Mouse (Mus musculus) hematopoietic stem cell, adult 5-6 weeks (primary cell): ENCODE results near the gene Creg2. TPM values are rescaled to one million over a fixed set of nuclear protein-coding genes. Genes with fewer than 3 reads are reported as not detected.
"Not testable (repeated sequence)": the region's sequence is repeated elsewhere in the genome, so short reads cannot be mapped to it uniquely, and the experiment has no call there.

Experiments used
- ATAC-seq, 2 experiments: fragments of 125-278 bp in 1 of 2; replicated peaks in 1 of 2; 2 replicates each; pipeline ENCODE4 v1.8.0; 2016 to 2017; ENCODE audit warnings: inconsistent platforms in 2 of 2, mild to moderate bottlenecking in 2 of 2, moderate number of reproducible peaks in 2 of 2, low read depth in 1 of 2, moderate TSS enrichment in 1 of 2; ENCODE audit not compliant: low FRiP score in 2 of 2, poor library complexity in 2 of 2, severe bottlenecking in 2 of 2, insufficient read depth in 1 of 2, low TSS enrichment in 1 of 2
- total RNA-seq: library from RNA; stranded (forward); fragments of 172-1452, 232-1000 nt; gene quantifications from 2 replicates; pipeline ENCODE4 v1.2.3, GENCODE M21; 2017

Creg2 gene
- total RNA-seq, 1 experiment from 2014 or later, result not detected

DNA sequence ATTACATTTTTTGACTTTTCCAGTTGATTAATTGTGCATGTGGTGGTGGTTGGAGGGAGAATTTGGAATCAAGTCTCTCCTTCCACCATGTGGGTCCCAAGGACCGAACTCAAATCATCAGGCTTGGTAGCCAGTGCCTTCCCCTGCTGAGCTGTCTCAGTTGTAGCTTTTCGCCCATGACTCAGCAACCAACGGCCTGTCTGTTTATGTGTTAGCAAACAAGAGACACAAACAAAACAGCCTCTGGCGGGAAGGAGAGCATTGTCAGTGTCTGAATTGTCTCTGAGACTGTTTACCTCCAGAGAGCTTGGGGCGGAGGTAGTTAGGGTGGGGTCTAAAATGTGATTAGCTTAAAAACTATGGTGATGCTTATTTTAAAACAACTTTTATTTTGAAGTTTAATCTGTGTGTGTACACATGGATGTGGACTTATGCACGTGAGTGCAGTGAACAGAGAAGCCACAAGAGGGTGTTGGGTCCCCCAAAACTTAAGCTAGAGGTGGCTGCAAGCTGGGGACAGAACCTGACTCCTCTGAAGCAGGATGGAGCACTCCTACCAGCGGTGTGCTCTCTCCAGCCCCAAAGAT, 12.9 kb upstream of the Creg2 start:
- no peak for ATAC-seq

DNA sequence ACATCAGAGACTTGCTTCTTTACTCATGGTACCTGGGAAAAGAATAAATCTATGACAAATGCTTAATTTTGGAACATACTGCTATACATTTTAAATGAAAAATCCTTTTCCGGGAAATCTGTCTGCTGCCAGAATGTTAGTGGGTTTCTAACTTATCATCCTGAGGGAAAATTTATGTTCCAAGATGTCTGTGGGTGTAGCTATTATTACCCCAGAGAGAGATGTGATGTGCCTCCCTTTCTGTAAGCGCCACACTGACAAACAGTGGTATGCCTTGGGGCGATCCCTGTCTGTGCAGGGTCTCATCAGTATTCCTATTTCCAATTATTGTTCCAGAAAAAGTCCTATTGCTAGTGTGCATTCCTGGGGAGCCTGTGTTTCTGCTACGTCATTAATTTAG, 11.8 kb upstream of the Creg2 start:
- ATAC-seq, result no peak

DNA sequence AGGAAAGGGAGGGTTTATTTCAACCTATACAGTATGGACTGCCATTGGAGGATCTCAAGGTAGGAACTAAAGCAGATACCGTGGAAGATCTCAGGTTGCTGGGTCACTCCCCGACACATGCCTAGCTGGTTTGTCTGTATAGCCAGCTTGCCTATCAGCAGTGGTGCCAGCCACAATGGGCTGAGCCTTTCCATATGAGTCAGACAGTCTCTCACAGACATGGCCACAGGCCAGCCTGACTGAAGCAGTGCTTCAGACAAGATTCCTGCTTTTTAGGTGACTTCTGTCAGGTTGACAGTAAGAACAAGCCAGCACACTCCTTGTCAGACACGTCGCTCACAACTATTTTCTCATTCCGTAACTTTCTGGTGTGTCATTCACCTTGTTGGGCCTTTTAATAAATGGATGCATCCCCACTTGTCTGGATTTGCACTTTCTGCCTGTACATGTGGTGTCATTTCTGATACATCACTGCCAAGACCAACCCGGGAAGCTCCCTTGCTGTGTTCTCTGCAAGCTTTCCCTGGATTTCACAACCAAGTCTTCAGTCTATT, 5.8 kb upstream of the Creg2 start:
- ATAC-seq, result no peak

GRCm38 (mm10) chr1:39654901-39655300, 3.6 kb upstream of the Creg2 start:
- not testable (repeated sequence) for ATAC-seq

- no peak for ATAC-seq
Measured at GRCm38 (mm10) chr1:39653028-39653427, 1.8 kb upstream of the Creg2 start.

DNA sequence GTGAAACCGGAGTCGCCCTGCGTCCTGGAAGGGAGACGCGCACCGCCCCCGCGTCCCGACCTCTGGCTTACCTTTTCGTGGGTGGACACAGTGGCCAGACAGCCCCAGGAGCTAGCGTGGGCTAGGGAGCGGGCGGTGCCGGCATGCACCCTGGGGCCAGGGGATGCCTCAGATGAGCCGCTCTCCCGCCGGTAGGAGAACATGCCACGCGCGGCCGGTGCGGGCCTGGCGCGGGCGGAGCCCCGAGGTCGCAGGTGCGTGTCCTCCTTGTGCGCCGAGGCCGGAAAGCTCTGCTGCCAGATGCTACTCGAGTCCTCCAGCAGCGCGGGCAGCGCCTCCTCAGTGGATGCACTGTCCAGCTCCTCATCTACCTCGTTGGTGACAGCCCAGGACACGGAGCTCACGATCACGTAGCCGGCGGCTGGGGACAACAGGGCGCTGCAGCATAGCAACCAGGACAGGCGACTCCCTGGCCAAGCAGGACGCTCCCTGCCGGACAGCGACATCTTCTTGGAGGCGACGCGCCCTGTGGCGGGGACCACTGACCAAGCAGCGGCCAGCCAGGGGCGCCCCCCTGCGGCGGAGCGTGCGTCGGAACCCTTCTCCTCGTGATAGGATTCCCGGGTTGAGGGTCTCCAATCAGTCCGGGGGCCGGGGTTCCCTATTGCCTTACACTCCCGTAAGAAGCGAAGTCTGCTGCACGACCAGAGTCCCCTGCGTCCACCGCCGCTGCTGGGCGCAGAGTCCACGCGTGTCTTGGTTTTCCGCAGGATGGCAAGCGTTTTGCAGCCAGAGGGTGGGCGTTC, 636 bp downstream of the Creg2 start:
- peak; percentile 22 to 47 for ATAC-seq

DNA sequence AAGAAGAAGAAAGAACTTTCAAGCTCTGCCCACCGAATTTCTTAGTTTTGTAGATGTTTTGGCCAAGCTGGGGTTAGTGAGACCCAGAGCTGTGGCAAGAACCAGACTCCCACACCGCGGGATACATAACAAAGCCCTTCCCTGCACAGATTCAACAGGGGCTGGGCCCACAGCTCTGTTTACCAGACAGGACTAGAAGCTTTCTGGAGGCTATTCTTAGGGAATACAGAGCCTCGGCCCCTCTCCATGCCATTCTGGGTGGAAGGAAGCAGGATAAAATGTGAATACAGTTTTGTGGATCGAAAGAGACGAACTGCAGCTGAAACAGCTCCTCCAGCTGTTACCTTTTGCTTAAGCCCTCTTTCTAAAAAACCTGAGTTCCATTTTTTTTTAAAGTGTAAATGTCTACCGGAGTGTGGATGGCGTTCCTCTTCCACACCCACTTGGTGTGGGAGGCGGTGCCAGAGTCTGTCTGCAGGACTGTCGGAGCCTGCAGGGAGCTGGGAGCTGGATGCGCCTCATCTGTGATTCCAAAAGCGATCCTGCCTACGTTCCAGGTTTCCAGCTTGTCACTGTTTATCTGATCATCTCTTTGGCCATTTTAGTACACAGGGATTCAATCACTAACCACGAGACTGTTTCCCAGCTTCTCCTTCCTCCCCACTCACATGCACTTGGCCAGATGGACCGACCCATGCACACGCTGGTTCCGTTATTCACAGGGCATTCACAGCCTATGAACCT, 1.4 kb downstream of the Creg2 start:
- peak in 1 of 2 experiments; percentile 52; a peak in 1 of 4 replicates for ATAC-seq

DNA sequence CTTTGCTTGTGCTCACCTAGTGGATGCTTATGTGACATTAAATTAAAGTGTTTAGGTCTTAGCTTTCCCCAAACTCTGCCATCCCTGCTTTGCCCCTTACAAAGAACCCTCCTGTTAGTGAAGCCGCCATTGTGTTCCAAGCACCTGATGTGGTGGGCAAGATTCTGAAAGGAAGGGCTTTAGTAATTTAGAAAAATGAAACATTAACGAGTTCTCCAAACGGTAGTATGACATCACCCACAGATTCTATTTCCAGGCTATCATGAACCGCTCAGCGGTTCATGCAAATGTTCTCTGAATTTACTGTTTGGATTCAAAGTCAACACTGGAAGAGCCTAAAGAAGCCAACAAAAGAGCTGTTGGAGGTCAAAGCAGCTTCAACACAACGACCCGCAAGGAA, 2.7 kb downstream of the Creg2 start:
- no peak for ATAC-seq

DNA sequence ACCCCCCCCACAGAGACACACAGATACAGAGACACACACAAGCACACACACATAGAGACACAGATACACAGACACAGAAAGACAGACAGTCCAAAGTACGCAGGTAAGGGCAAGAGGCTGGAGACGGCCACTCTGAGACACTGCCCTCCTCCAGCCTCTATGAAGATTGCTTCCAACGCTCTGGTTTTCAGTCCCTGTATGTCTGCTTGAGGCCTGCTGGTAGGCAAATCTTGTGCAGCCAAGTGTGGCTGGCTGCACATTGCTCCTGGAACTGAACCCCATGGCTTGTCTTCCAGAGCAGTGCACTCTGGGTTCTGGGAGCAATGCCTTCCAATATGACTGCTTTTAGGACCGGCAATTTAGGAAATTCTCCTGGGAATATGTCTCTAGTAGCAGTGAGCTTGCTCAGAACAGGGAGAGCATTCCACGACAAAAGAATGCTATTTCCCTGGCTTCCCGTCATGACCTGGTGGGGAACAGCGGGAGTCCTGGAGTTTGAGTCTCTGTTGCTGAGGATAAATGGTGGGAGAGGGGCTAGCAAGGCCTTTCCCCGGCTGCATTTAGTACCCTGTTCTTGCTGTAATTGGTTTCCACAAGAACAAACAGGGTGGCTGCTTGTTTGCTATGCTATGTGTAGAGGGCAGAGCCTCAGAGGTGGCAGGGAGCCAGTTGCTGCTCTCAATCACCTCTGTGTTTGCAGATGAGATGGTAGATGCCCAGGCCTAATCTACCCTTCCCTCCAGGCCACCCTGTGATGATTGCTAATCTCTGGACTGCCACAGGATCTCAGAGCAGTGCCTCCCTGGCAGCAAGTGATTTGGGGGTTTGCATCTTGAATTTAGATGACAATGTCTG, 5.1 kb downstream of the Creg2 start:
- ATAC-seq, result no peak

DNA sequence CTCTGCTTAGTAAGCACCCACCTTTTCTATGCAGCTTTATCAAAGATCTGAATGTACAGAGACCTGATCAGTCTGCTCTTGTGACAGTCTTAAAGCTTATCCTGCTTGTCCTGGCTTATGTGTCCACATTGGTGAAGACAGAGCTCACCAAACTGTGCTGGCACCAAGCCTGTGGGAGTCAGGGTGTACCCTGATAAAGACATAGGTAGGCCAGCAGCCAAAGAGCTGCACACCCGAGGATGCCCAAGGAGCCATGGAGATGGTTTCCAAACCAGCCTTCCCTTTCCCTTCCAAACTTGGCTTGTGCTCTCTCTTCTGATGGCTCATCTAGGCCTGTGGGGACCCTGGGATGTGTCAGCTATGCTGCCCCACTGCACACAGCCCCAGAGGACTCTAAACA, 6.9 kb downstream of the Creg2 start:
- ATAC-seq, result peak in 1 of 2 experiments; percentile 21; a peak in 1 of 4 replicates

GRCm38 (mm10) chr1:39641667-39642066, 9.6 kb downstream of the Creg2 start:
- ATAC-seq, result no peak

DNA sequence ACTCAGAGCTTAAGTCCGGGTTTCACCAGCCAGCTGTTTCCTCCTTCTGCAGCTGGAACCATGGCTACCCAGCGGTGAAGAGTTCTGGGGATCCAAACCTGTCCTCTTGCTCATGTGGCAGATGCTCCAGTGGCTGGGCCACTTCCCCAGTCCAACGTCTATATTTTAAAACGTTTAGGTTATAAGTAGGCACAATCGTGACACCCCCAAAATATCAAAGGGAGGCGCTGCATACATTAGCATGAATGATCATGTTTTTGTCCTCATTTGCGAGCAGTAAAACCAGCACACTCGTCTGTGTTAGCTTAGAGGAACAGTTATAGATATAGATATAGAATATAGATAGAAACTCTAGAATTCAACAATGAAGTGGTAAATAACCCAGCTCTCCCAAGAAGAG, 14.1 kb downstream of the Creg2 start:
- no peak for ATAC-seq

- ATAC-seq, result peak in 1 of 2 experiments; percentile 53; a peak in 3 of 4 replicates
Measured at GRCm38 (mm10) chr1:39636660-39637059, 14.6 kb downstream of the Creg2 start.

- ATAC-seq, result peak; percentile 12 to 56; a peak in 1 of 4 replicates
Measured at GRCm38 (mm10) chr1:39636196-39636595, 15.1 kb downstream of the Creg2 start.

- ATAC-seq, result no peak
Measured at GRCm38 (mm10) chr1:39628606-39629005, 22.7 kb downstream of the Creg2 start.

DNA sequence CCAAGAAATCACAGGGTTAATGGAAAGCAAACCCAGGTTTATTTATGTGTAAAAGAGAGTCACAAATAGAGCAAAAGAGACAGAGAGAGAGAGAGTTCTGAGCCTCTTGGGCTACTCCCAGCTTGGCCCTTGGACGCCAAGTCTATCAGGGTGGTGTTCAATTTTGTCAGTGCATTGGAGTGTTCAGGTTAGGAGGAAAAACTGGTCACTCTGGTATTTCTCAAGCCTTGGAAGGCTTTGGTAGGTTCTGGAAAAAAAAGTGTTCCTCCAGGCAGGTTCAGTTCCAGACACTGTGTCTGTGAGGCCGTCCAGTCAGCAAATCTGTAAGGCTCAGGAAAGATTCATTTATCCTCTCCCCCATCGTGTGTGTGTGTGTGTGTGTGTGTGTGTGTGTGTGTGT, 25.8 kb downstream of the Creg2 start:
- ATAC-seq, result no peak

DNA sequence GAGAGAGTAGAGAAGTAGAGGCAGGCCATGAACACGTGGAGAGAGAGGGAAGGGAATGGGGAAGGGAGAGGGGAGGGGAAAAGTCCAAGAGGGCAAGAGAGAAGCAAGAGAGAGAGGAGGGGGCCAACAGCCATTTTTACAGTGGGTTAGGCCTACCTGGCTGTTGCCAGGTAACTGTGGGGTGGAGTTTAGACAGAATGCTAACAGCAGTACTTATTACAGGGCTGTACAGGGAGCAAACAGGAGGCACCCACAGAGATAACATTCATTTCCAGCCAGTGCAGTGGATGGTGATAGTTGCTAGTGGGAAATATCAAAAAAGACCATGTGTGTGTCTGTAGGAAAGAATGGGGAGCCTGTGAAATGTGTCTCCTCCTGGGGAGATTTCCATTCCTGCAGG, 27.5 kb downstream of the Creg2 start:
- ATAC-seq, result no peak
